Mouse (Mus musculus) thymus, adult 2 months (tissue): ENCODE measurements around the gene Ddx54. TPM values are rescaled to one million over a fixed set of nuclear protein-coding genes. Genes with fewer than 3 reads are reported as not detected.

Source experiments
- DNase-seq: peaks from one replicate; pipeline ENCODE4 v3.0.0; 2021
- H3K27ac ChIP-seq: fragments of 200-500 bp; 2 replicates; pipeline ENCODE4 v1.5.1; 2012; ENCODE audit warnings: low read length, control low read depth; ENCODE audit not compliant: control insufficient read depth, insufficient read depth
- H3K27me3 ChIP-seq: fragments of 200-500 bp; 2 replicates; pipeline ENCODE4 v1.6.1; 2012; ENCODE audit warnings: mild to moderate bottlenecking, low read length, moderate library complexity, mixed read lengths; ENCODE audit not compliant: control insufficient read depth, insufficient read depth
- H3K36me3 ChIP-seq: fragments of 200-500 bp; 2 replicates; pipeline ENCODE4 v1.6.1; 2012; ENCODE audit warnings: mild to moderate bottlenecking, low read length, moderate library complexity; ENCODE audit not compliant: control insufficient read depth, insufficient read depth
- H3K4me1 ChIP-seq: fragments of 200-500 bp; replicated peaks from 2 replicates; pipeline ENCODE4 v1.6.1; 2012; ENCODE audit warnings: low read length; ENCODE audit not compliant: control insufficient read depth, insufficient read depth
- H3K4me3 ChIP-seq: fragments of 200-500 bp; 2 replicates; pipeline ENCODE4 v1.5.1; 2012; ENCODE audit warnings: mild to moderate bottlenecking, low read length, control low read depth, moderate library complexity; ENCODE audit not compliant: control insufficient read depth, insufficient read depth
- CTCF ChIP-seq: fragments of 200-500 bp; IDR thresholded peaks from 2 replicates; pipeline ENCODE4 v1.5.1; 2012; ENCODE audit warnings: mild to moderate bottlenecking, control low read depth, low read length, moderate library complexity, borderline replicate concordance; ENCODE audit not compliant: control insufficient read depth, poor library complexity, insufficient read depth; ENCODE audit errors: extremely low read depth
- POLR2A ChIP-seq: fragments of 200-500 bp; IDR thresholded peaks from 2 replicates; pipeline ENCODE4 v1.6.1; 2012; ENCODE audit warnings: mild to moderate bottlenecking, low read length, control low read depth, moderate library complexity; ENCODE audit not compliant: control insufficient read depth, poor library complexity, insufficient read depth; ENCODE audit errors: extremely low read depth
- WGBS: fragments of 180-500 bp; shearing (Covaris S2); methylation state at CpG from one replicate; pipeline ENCODE4 v1.1.7; 2018; 5-methylcytosine and 5-hydroxymethylcytosine counted together
- polyA plus RNA-seq: library from polyadenylated mRNA; depleted of rRNA; stranded (reverse); fragments of >200 nt; gene quantifications from 2 replicates; pipeline ENCODE4 v1.2.3, GENCODE M21; 2012

The Ddx54 gene
- polyA plus RNA-seq, 1 experiment, result 429 TPM

GRCm38 (mm10) chr5:120579898-120580626, 32.5 kb upstream of the Ddx54 start:
- peaks cover 55% of the 10 kb centered on the region for H3K4me1 ChIP-seq
- no peaks in the 10 kb centered on the region for H3K27me3 ChIP-seq
- 54% methylated on average over 26 of the region's 26 CpGs for WGBS
- TF ChIP-seq POLR2A, result no peak
- TF ChIP-seq CTCF, result no peak
- H3K36me3 ChIP-seq, result peaks cover 31% of the 10 kb centered on the region; the same call in 1 of the 2 replicates
- H3K27ac ChIP-seq, result peak overlapping the region; percentile 88
- peak; percentile 43 for DNase-seq
- H3K4me3 ChIP-seq, result peak overlapping the region; percentile 19

- Histone ChIP-seq H3K4me3 (no peak overlapping the region), H3K36me3 (peaks cover 31% of the 10 kb centered on the region; the same call in 1 of the 2 replicates), H3K27ac (peak overlapping the region; percentile 14; the same call in 1 of the 2 replicates), H3K4me1 (peaks cover 62% of the 10 kb centered on the region), H3K27me3 (no peaks in the 10 kb centered on the region)
- 97% methylated on average over 9 of the region's 9 CpGs for WGBS
- TF ChIP-seq POLR2A, result no peak
- TF ChIP-seq CTCF, result no peak
- DNase-seq, result no peak
Observed at GRCm38 (mm10) chr5:120582002-120582401, 30.5 kb upstream of the Ddx54 start.

- no peak overlapping the region for H3K27ac ChIP-seq
- peaks cover 53% of the 10 kb centered on the region for H3K4me1 ChIP-seq
- no peak for DNase-seq
- 91% methylated on average over 4 of the region's 4 CpGs for WGBS
- peaks cover 31% of the 10 kb centered on the region; the same call in 1 of the 2 replicates for H3K36me3 ChIP-seq
- TF ChIP-seq POLR2A, result no peak
- TF ChIP-seq CTCF, result no peak
- no peak overlapping the region for H3K4me3 ChIP-seq
- H3K27me3 ChIP-seq, result no peaks in the 10 kb centered on the region
Observed at GRCm38 (mm10) chr5:120583511-120583910, 29.0 kb upstream of the Ddx54 start.

- Histone ChIP-seq H3K4me1 (peaks cover 45% of the 10 kb centered on the region), H3K4me3 (no peak overlapping the region), H3K27me3 (no peaks in the 10 kb centered on the region), H3K36me3 (peaks cover 31% of the 10 kb centered on the region; the same call in 1 of the 2 replicates), H3K27ac (no peak overlapping the region)
- TF ChIP-seq POLR2A (no peak), CTCF (no peak)
- WGBS, result 90% methylated on average over 15 of the region's 15 CpGs
- no peak for DNase-seq
Observed at GRCm38 (mm10) chr5:120584968-120585367, 27.6 kb upstream of the Ddx54 start.

GRCm38 (mm10) chr5:120586741-120587615, 25.6 kb upstream of the Ddx54 start:
- DNase-seq, result no peak
- TF ChIP-seq CTCF (0 out of 2 replicates have a peak, but pooled peaks have one; percentile 32), POLR2A (no peak)
- H3K27me3 ChIP-seq, result no peaks in the 10 kb centered on the region
- WGBS, result 25% methylated on average over 17 of the region's 17 CpGs
- H3K36me3 ChIP-seq, result peaks cover 26% of the 10 kb centered on the region; the same call in 1 of the 2 replicates
- H3K4me1 ChIP-seq, result peaks cover 27% of the 10 kb centered on the region
- H3K4me3 ChIP-seq, result peak overlapping the region; percentile 81
- H3K27ac ChIP-seq, result peak overlapping the region; percentile 74

GRCm38 (mm10) chr5:120587616-120587926, 25.0 kb upstream of the Ddx54 start:
- 6% methylated on average over 9 of the region's 9 CpGs for WGBS
- Histone ChIP-seq H3K27me3 (no peaks in the 10 kb centered on the region), H3K4me3 (peak overlapping the region; percentile 81), H3K36me3 (peaks cover 23% of the 10 kb centered on the region; the same call in 1 of the 2 replicates), H3K4me1 (peaks cover 26% of the 10 kb centered on the region), H3K27ac (peak overlapping the region; percentile 74)
- peak; percentile 60 for DNase-seq
- TF ChIP-seq CTCF (no peak), POLR2A (peak; percentile 76)
